Comparison of ENCODE assay signal across 7 mouse cellular contexts in the genomic region with DNA sequence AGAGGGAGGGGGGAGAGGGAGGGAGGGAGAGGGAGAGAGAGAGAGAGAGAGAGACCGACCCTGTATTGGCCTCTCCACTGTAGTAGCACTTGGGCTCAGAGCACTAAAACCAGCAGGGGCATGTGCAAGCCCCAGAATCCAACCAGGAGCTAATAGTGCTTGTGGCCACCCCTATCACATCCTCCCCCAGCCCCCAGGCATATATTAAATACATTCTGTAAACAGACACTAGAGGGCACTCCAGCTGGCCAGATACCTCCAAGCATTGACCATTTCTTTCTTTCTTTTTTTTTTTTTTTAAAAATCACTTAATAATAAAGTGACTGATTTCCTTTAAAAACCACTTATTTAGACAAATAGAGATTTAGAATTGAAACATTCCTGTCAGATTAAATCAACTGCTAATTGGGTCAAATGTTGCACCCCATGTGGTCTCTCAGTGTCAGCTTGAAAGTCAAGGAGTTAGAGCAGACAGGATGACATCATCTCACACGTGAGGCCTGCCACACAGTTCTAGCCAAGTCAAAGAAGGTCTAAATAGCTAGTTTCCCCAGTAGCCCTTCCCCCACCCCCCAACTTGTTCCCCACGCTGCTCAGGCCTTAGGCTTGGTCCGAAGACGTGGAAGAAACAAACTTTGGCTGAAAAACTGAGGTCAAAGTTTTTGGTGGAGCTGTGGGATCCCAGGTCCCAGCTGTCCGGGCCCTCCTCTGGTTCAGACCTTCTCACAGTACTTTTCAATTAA.
DNase-seq lines count a peak whose midpoint lies in the region; ATAC-seq lines count a peak whose summit lies in the region.

No protein-coding gene starts in this region.

- DNase-seq in 3134 (ENCODE audit: extremely low read depth, insufficient read length, low spot score) (peak; percentile 6), 3T3-L1 (ENCODE audit: low read depth, low spot score) (peak; percentile 84)
- DNase-seq in embryonic facial prominence, embryonic 10.5 days (ENCODE audit: low spot score), result peak; percentile 36
- DNase-seq in mesoderm, embryonic 11.5 days (ENCODE audit: low read depth, low spot score), result peak; percentile 83
- no peak for DNase-seq in forebrain, embryonic 10.5 days (ENCODE audit: extremely low spot score, low spot score)
- no peak for DNase-seq in frontal cortex, postnatal 36 days (ENCODE audit: low spot score in 2 of 2)

- H3K4me3 ChIP-seq in embryonic facial prominence, embryonic 10.5 days, result no peak overlapping the region
- no peak overlapping the region for H3K4me3 ChIP-seq in kidney, embryonic 15.5 days (replicated peaks)
- no peak overlapping the region for H3K4me3 ChIP-seq in forebrain, embryonic 10.5 days

- 0 out of 2 replicates have a peak, but pooled peaks have one; percentile 15 for ATAC-seq in kidney, embryonic 15.5 days (replicated peaks; ENCODE audit: low FRiP score)

- H3K27ac ChIP-seq in embryonic facial prominence, embryonic 10.5 days (replicated peaks), result no peak overlapping the region
- H3K27ac ChIP-seq in kidney, embryonic 15.5 days, result no peak overlapping the region
- H3K27ac ChIP-seq in forebrain, embryonic 10.5 days, result no peak overlapping the region

- H3K4me2 ChIP-seq in kidney, embryonic 15.5 days, result 0 out of 2 replicates have a peak overlapping the region, but pooled peaks have one; percentile 16

- no peaks in the 10 kb centered on the region for H3K36me3 ChIP-seq in embryonic facial prominence, embryonic 10.5 days (replicated peaks)
- no peaks in the 10 kb centered on the region for H3K36me3 ChIP-seq in kidney, embryonic 15.5 days
- no peaks in the 10 kb centered on the region for H3K36me3 ChIP-seq in forebrain, embryonic 10.5 days (replicated peaks)

- 35% methylated on average over 6 of the region's 6 CpGs for WGBS in embryonic facial prominence, embryonic 10.5 days
- WGBS in kidney, embryonic 15.5 days, result 29% methylated on average over 6 of the region's 6 CpGs
- WGBS in forebrain, embryonic 10.5 days, result 47% methylated on average over 6 of the region's 6 CpGs

- H3K27me3 ChIP-seq in embryonic facial prominence, embryonic 10.5 days (replicated peaks; ENCODE audit: low read depth, poor library complexity, severe bottlenecking), result peaks cover 20% of the 10 kb centered on the region
- 0 out of 2 replicates have a peak, but pooled peaks cover 3% of the 10 kb centered on the region for H3K27me3 ChIP-seq in kidney, embryonic 15.5 days
- peaks cover 66% of the 10 kb centered on the region for H3K27me3 ChIP-seq in forebrain, embryonic 10.5 days (ENCODE audit: poor library complexity, severe bottlenecking)

- H3K9ac ChIP-seq in kidney, embryonic 15.5 days, result no peak overlapping the region

- peaks cover 12% of the 10 kb centered on the region for H3K4me1 ChIP-seq in embryonic facial prominence, embryonic 10.5 days
- H3K4me1 ChIP-seq in kidney, embryonic 15.5 days, result peaks cover 25% of the 10 kb centered on the region
- peaks cover 19% of the 10 kb centered on the region for H3K4me1 ChIP-seq in forebrain, embryonic 10.5 days

- no peaks in the 10 kb centered on the region for H3K9me3 ChIP-seq in embryonic facial prominence, embryonic 10.5 days
- no peaks in the 10 kb centered on the region for H3K9me3 ChIP-seq in kidney, embryonic 15.5 days (replicated peaks)
- H3K9me3 ChIP-seq in forebrain, embryonic 10.5 days, result no peaks in the 10 kb centered on the region

Comparison
In these comparisons a context has a peak if more than half of its experiments do, and no peak if none do; other contexts are left out.
1. DNase-seq: peak in 3134 (single experiment), 3T3-L1 (single experiment), embryonic facial prominence, embryonic 10.5 days (single experiment) and mesoderm, embryonic 11.5 days (single experiment); none in forebrain, embryonic 10.5 days (single experiment) and frontal cortex, postnatal 36 days (0 of 2).